Mouse (Mus musculus): ENCODE results near the gene Rab4a. TPM values are rescaled to one million over a fixed set of nuclear protein-coding genes. Genes with fewer than 3 reads are reported as not detected.

The Rab4a gene
- polyA plus RNA-seq (2016; fragmentation: Nextera tagmentation; extraction: Ambion mirVana), result 42.3 and 47.2 TPM in 2 replicates

DNA sequence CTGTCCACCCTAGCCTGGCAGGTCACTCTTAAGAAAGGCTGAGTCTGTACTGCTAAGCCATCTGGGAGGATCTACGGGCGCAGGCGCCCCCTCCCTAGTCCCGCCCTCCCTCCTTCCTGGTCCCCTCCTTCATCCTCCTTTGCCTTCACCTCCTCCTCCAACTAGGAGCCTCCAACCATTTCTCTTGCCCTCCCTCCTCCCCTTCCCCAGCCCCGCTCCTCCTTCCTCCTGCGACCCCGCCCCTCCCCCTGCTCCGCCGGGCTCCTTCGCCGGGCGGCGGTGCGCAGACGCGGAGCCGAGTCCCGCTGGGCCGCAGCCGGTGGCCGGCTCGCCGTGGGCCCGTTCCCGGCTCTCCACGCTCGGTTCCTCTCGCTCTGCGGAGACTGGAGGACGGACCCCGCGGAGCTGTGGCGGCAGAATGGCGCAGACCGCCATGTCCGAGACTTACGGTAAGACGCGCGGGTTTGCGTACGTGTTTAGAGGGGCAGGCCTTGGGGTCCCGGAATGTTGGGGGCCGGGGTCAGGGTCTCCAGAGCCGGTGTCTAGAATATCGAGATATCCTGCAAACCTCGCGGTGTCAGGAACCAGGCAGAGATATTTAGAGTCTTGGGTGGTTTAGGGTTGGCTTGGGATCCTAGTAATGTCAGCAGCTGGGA lies at the start of gene Rab4a:
TSS of gene Rab4a (plus strand) at position 268 of the 656 bp plus-strand sequence.
- peak within 1 kb of the TSS; percentile 88 for H3K9ac ChIP-seq
- peak within 1 kb of the TSS; percentile 69 for H3K4me3 ChIP-seq
- under 1% methylated on average over 47 of the region's 48 CpGs for WGBS
- H3K9me3 ChIP-seq (replicated peaks), result peaks cover 3% of the 10 kb centered on the region; the same call in 1 of the 2 replicates
- ATAC-seq (ENCODE audit: insufficient number of reproducible peaks, low FRiP score), result peak; percentile 86
- H3K4me1 ChIP-seq (replicated peaks), result peaks cover 16% of the 10 kb centered on the region
- H3K4me2 ChIP-seq, result peak within 1 kb of the TSS; percentile 79
- peaks cover 3% of the 10 kb centered on the region; the same call in 1 of the 2 replicates for H3K36me3 ChIP-seq
- no peaks in the 10 kb centered on the region for H3K27me3 ChIP-seq (replicated peaks)
- peak within 1 kb of the TSS; percentile 55 for H3K27ac ChIP-seq (ENCODE audit: poor library complexity, severe bottlenecking)

DNA sequence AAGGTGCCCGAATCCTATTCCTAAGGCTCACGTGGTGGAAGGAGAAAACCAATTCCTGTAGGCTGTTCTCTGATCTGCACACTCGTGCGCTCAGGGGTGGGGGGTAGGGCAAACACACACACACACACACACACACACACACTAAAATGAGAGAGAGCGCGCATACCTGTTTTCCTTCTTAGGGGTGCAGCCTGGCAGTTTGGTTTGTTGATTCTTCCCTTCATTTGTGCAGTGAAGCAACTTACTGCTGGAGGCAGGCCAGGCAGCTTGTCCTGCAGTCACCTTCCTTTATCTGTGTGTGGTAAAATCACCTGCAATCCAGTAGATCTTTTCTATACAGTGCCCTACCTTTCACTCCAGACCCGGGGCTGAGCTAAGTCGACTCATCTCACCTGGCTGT lies 48.9 kb upstream of the Rab4a start:
- no peak for ATAC-seq (ENCODE audit: insufficient number of reproducible peaks, low FRiP score)
- Histone ChIP-seq H3K9me3 (replicated peaks) (no peaks in the 10 kb centered on the region), H3K4me3 (no peak overlapping the region), H3K9ac (no peak overlapping the region), H3K27ac (ENCODE audit: poor library complexity, severe bottlenecking) (no peak overlapping the region), H3K27me3 (replicated peaks) (peaks cover 9% of the 10 kb centered on the region), H3K4me2 (no peak overlapping the region), H3K36me3 (no peaks in the 10 kb centered on the region), H3K4me1 (replicated peaks) (peaks cover 47% of the 10 kb centered on the region)
- 75% methylated on average over 8 of the region's 8 CpGs for WGBS

DNA sequence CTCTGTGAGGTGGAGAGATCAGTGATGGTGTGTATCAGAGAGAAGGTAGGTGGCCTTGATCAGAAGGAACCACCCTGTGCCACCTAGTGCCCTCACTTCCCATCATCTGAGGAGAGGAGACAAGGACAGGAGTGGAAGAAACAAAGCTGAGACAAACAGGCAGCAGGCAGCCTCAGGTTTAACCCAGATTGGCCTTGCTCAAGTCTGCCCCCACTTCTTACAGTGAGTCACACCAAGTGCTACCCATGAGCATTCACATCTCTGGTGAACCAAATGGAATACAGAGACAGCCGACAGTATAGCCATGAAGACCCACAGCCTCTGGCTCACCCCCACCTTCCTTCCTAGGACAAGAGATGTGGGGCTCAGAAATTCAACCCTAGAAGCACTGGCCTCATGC lies 46.9 kb upstream of the Rab4a start:
- peaks cover 49% of the 10 kb centered on the region for H3K4me1 ChIP-seq (replicated peaks)
- no peak for ATAC-seq (ENCODE audit: insufficient number of reproducible peaks, low FRiP score)
- 82% methylated on average over 1 of the region's 1 CpGs for WGBS

DNA sequence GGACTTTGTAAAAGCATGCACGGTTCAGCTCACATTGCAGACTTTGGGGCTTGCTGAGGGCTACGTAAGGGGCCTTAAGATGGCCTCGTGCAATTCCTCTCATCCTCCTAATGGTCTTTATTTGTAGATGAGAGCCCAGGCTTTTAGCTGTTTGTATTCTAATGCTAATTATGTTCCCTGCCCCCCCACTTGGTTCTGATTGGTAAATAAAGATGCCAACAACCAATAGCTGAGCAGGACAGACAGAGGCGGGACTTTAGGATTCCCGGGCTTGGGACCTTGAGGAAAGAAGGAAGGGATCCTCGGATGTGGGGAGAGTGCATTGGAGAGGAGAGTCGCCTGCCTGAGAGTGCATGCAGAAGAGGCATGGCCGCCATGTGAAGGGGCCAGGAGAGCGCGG lies 45.9 kb upstream of the Rab4a start:
- H3K27ac ChIP-seq (ENCODE audit: poor library complexity, severe bottlenecking), result no peak overlapping the region
- no peak for ATAC-seq (ENCODE audit: insufficient number of reproducible peaks, low FRiP score)
- no peaks in the 10 kb centered on the region for H3K9me3 ChIP-seq (replicated peaks)
- peaks cover 47% of the 10 kb centered on the region for H3K4me1 ChIP-seq (replicated peaks)
- H3K27me3 ChIP-seq (replicated peaks), result peaks cover 3% of the 10 kb centered on the region
- H3K36me3 ChIP-seq, result no peaks in the 10 kb centered on the region
- WGBS, result 16% methylated on average over 10 of the region's 10 CpGs
- H3K4me3 ChIP-seq, result peak overlapping the region; percentile 7
- peak overlapping the region; percentile 0; the same call in 1 of the 2 replicates for H3K9ac ChIP-seq
- peak overlapping the region; percentile 51 for H3K4me2 ChIP-seq

More for the DNA sequence above, 46.9 kb upstream of the Rab4a start:
- Histone ChIP-seq H3K27ac (ENCODE audit: poor library complexity, severe bottlenecking) (no peak overlapping the region), H3K27me3 (replicated peaks) (peaks cover 9% of the 10 kb centered on the region), H3K4me2 (no peak overlapping the region), H3K36me3 (no peaks in the 10 kb centered on the region), H3K4me3 (no peak overlapping the region), H3K9ac (no peak overlapping the region), H3K9me3 (replicated peaks) (no peaks in the 10 kb centered on the region)

DNA sequence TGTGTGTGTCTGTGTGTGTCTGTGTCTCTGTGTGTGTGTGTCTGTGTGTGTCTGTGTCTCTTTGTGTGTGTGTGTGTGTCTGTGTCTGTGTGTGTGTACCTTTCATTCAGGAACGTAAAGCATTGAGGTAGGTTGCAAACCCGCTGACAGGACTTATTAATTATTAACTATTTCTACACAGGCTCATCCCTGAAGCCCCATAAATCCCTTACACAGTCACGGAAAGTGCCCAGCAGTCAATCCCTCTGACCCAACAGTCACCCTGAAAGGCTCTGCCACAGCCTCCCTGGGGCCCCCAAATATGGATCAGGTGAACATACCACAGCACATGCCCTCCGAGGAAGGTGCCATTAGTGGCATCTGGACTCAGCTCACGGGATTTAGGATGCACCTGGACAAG lies 45.2 kb upstream of the Rab4a start:
- H3K9ac ChIP-seq, result peak overlapping the region; percentile 0; the same call in 1 of the 2 replicates
- peaks cover 3% of the 10 kb centered on the region for H3K27me3 ChIP-seq (replicated peaks)
- H3K4me3 ChIP-seq, result no peak overlapping the region
- WGBS, result 66% methylated on average over 5 of the region's 5 CpGs
- no peaks in the 10 kb centered on the region for H3K36me3 ChIP-seq
- peaks cover 47% of the 10 kb centered on the region for H3K4me1 ChIP-seq (replicated peaks)
- H3K27ac ChIP-seq (ENCODE audit: poor library complexity, severe bottlenecking), result peak overlapping the region; percentile 67; the same call in 1 of the 2 replicates
- ATAC-seq (ENCODE audit: insufficient number of reproducible peaks, low FRiP score), result no peak
- peak overlapping the region; percentile 51 for H3K4me2 ChIP-seq
- no peaks in the 10 kb centered on the region for H3K9me3 ChIP-seq (replicated peaks)

DNA sequence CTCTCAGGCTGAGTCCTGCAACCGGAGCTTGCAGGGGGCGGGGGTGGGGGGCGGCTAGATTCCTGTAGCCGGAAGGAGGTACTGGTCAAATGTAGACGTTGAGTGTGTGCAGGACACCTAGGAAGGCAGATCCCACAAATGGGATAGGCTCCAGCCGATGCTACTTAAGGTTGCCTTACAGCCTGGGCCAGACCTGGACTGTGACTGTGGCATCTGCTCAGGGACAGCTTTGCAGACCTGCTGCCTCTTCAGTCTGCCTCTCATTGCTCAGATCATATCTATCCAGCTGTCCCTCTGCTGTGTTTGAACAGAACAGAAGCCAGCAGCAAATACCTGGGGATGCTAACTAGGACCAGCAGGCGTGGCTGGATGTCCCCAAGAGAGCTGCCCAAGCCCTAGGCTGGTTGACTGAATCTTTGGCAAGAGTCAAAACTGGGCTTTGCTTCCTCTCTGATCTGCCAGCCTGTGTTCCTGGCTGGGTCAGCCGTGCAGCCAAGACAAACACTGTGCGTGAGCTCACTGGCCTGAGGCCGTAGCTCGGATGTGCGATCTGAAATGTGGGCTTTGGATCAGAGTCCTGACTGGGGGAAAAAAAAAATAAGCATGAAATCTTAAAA lies 44.4 kb upstream of the Rab4a start:
- Histone ChIP-seq H3K4me3 (no peak overlapping the region), H3K4me2 (peak overlapping the region; percentile 21; the same call in 1 of the 2 replicates), H3K27me3 (replicated peaks) (peaks cover 3% of the 10 kb centered on the region), H3K4me1 (replicated peaks) (peaks cover 47% of the 10 kb centered on the region), H3K9ac (no peak overlapping the region), H3K27ac (ENCODE audit: poor library complexity, severe bottlenecking) (peak overlapping the region; percentile 67), H3K9me3 (replicated peaks) (no peaks in the 10 kb centered on the region), H3K36me3 (no peaks in the 10 kb centered on the region)
- ATAC-seq (ENCODE audit: insufficient number of reproducible peaks, low FRiP score), result peak; percentile 45; the same call in 1 of the 2 replicates
- 30% methylated on average over 12 of the region's 12 CpGs for WGBS

DNA sequence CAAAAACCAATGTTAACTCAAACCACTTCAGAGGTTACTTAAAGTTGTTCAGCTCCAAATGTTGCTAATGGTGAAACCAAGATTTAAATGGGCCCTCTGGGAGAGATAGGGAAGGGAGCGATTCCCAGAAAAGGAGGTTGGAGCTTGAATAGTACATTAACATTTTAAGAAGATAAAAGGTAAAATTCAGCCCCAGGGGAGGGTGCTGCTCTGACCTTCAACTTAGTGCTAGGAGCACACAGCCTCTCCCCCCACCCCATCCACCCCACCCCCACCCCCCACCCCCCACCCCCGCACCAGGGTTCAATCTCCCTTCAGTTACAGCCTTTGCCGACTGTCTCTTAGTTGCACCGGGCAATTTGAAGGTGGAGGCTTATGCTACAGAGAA lies 43.9 kb upstream of the Rab4a start:
- H3K27ac ChIP-seq (ENCODE audit: poor library complexity, severe bottlenecking), result peak overlapping the region; percentile 67
- peaks cover 47% of the 10 kb centered on the region for H3K4me1 ChIP-seq (replicated peaks)
- H3K4me3 ChIP-seq, result no peak overlapping the region
- H3K36me3 ChIP-seq, result no peaks in the 10 kb centered on the region
- no peak for ATAC-seq (ENCODE audit: insufficient number of reproducible peaks, low FRiP score)
- H3K27me3 ChIP-seq (replicated peaks), result peaks cover 3% of the 10 kb centered on the region
- H3K9me3 ChIP-seq (replicated peaks), result no peaks in the 10 kb centered on the region
- no peak overlapping the region for H3K9ac ChIP-seq
- WGBS, result 35% methylated on average over 4 of the region's 4 CpGs
- no peak overlapping the region for H3K4me2 ChIP-seq

DNA sequence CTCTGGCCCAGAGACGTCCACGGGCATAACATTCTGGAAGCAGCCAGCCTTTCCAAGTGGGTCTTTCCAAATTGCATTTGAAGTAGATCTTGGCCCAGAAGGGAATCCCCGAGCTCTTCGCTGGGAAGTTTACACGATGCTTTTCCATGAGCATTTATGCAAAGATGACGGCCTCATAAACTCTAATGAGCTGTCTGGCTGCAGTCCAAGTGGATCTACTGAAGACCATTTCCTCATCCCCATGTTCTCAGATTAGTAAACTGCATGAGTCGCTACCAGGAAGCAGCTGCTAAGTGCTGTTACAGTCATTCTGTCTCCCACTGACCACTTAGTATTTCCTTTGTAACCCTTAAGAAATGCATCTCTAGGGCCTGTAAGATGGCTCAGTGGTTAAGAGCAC lies 42.4 kb upstream of the Rab4a start:
- WGBS, result 54% methylated on average over 7 of the region's 7 CpGs
- Histone ChIP-seq H3K4me1 (replicated peaks) (peaks cover 58% of the 10 kb centered on the region), H3K27ac (ENCODE audit: poor library complexity, severe bottlenecking) (peak overlapping the region; percentile 58; the same call in 1 of the 2 replicates)

DNA sequence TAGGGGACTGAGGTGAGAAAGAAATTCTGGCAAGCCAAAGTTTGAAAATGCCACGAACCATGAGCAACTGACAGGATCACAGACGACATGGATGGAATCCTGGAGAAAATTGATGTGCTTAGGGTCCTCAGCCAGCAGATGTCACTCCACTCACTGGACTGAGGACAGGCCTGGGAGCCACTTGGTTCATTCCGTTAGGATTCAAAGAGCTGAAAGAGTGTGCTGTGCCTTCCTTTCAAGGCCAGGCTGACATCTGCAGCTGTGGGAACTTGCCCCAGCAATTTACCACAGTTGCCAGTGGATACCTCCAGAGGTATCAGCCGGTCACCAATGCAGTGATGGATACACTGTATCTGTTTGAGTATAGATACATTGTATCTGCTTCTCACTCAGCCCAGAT lies 41.1 kb upstream of the Rab4a start:
- H3K4me2 ChIP-seq, result no peak overlapping the region
- 0 out of 2 replicates have a peak, but pooled peaks cover 3% of the 10 kb centered on the region for H3K27me3 ChIP-seq (replicated peaks)
- H3K36me3 ChIP-seq, result no peaks in the 10 kb centered on the region
- WGBS, result 26% methylated on average over 4 of the region's 4 CpGs
- H3K9ac ChIP-seq, result no peak overlapping the region
- no peak overlapping the region for H3K27ac ChIP-seq (ENCODE audit: poor library complexity, severe bottlenecking)
- no peak; the same call in 1 of the 2 replicates for ATAC-seq (ENCODE audit: insufficient number of reproducible peaks, low FRiP score)
- peaks cover 57% of the 10 kb centered on the region for H3K4me1 ChIP-seq (replicated peaks)
- no peak overlapping the region for H3K4me3 ChIP-seq
- H3K9me3 ChIP-seq (replicated peaks), result no peaks in the 10 kb centered on the region

More for the DNA sequence above, 42.4 kb upstream of the Rab4a start:
- H3K9ac ChIP-seq, result no peak overlapping the region
- H3K27me3 ChIP-seq (replicated peaks), result 0 out of 2 replicates have a peak, but pooled peaks cover 3% of the 10 kb centered on the region
- H3K4me2 ChIP-seq, result no peak overlapping the region
- H3K9me3 ChIP-seq (replicated peaks), result no peaks in the 10 kb centered on the region
- no peak overlapping the region for H3K4me3 ChIP-seq
- no peaks in the 10 kb centered on the region for H3K36me3 ChIP-seq
- ATAC-seq (ENCODE audit: insufficient number of reproducible peaks, low FRiP score), result no peak

DNA sequence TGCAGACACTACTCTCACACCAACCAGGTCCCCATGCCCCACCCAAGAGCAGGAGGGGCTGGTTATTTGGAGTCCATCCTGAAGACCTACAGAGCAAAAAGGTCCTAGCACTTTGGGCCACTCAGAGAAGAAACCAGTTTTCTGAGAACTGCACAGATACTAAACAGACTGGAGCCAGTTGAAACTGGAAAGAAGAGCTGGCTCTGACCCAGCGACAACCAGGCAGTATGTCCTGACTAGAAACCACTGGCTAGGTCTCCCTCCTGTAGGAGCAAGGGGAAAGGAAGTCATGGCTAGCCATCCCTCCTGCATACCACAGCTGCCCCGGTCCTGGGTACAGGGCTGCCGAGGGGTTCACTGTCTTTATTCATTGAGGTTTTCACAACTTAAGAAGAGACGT lies 39.3 kb upstream of the Rab4a start:
- WGBS, result 87% methylated on average over 4 of the region's 4 CpGs
- Histone ChIP-seq H3K27me3 (replicated peaks) (0 out of 2 replicates have a peak, but pooled peaks cover 3% of the 10 kb centered on the region), H3K9me3 (replicated peaks) (no peaks in the 10 kb centered on the region), H3K4me3 (no peak overlapping the region), H3K4me1 (replicated peaks) (peaks cover 38% of the 10 kb centered on the region), H3K9ac (no peak overlapping the region), H3K4me2 (no peak overlapping the region), H3K36me3 (no peaks in the 10 kb centered on the region), H3K27ac (ENCODE audit: poor library complexity, severe bottlenecking) (no peak overlapping the region)
- ATAC-seq (ENCODE audit: insufficient number of reproducible peaks, low FRiP score), result no peak

DNA sequence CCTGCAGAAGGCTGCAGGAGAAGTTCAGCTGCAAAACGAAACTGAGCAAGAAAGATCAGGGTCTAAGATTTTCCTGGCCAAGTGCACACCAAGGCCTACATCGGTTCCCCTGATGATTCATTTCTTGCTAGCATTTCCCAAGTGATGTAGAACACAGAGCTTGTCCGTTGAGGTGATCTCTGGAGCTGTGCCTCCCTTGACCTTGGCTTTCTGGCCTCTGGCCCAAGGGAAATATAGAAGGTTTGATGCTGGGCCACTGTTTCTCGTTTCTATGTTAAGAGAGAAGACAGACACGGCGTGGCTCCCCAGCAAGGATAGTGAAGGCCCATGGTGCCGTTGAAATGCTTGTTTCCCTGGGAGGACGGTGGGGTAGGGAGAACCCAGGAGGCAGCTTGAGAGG lies 37.9 kb upstream of the Rab4a start:
- H3K27ac ChIP-seq (ENCODE audit: poor library complexity, severe bottlenecking), result no peak overlapping the region
- WGBS, result 65% methylated on average over 8 of the region's 8 CpGs
- ATAC-seq (ENCODE audit: insufficient number of reproducible peaks, low FRiP score), result no peak

More for the DNA sequence above, 37.9 kb upstream of the Rab4a start:
- H3K4me3 ChIP-seq, result no peak overlapping the region
- H3K27me3 ChIP-seq (replicated peaks), result peaks cover 3% of the 10 kb centered on the region; the same call in 1 of the 2 replicates
- no peak overlapping the region for H3K9ac ChIP-seq
- H3K9me3 ChIP-seq (replicated peaks), result no peaks in the 10 kb centered on the region
- peaks cover 27% of the 10 kb centered on the region for H3K4me1 ChIP-seq (replicated peaks)
- H3K4me2 ChIP-seq, result no peak overlapping the region
- no peaks in the 10 kb centered on the region for H3K36me3 ChIP-seq

All from heart, embryonic 12.5 days (tissue).